Mouse (Mus musculus) cortical plate, adult 2 months (tissue): ENCODE results near the gene Zdhhc14. TPM values are rescaled to one million over a fixed set of nuclear protein-coding genes. Genes with fewer than 3 reads are reported as not detected.
A peak's percentile ranks its signal among the peaks of the same experiment; 100 is the strongest.

Source experiments
- H3K27ac ChIP-seq: fragments of 200-500 bp; 2 replicates; pipeline ENCODE4 v1.5.1; 2012; ENCODE audit warnings: low read length, control low read depth, inconsistent platforms; ENCODE audit not compliant: insufficient read depth
- H3K4me1 ChIP-seq: fragments of 200-500 bp; 2 replicates; pipeline ENCODE4 v1.6.1; 2011; ENCODE audit warnings: low read length; ENCODE audit not compliant: control insufficient read depth, insufficient read depth
- H3K4me3 ChIP-seq: fragments of 200-500 bp; 2 replicates; pipeline ENCODE4 v1.5.1; 2011; ENCODE audit warnings: mild to moderate bottlenecking, low read length, control low read depth; ENCODE audit not compliant: insufficient read depth
- CTCF ChIP-seq: fragments of 200-500 bp; IDR thresholded peaks from 2 replicates; pipeline ENCODE4 v1.5.1; 2011; ENCODE audit warnings: mild to moderate bottlenecking, control low read depth, low read length; ENCODE audit not compliant: insufficient read depth; ENCODE audit errors: extremely low read depth
- POLR2A ChIP-seq: fragments of 200-500 bp; IDR thresholded peaks from 2 replicates; pipeline ENCODE4 v1.6.1; 2011; ENCODE audit warnings: mild to moderate bottlenecking, low read length, control low read depth; ENCODE audit not compliant: insufficient read depth; ENCODE audit errors: extremely low read depth
- polyA plus RNA-seq: library from polyadenylated mRNA; depleted of rRNA; stranded (reverse); fragments of >200 nt; gene quantifications from 2 replicates; pipeline ENCODE4 v1.2.3, GENCODE M21; 2012

Gene Zdhhc14
- polyA plus RNA-seq, 1 experiment: 15.1 TPM

GRCm38 (mm10) chr17:5503981-5504760 lies 11.8 kb downstream of the Zdhhc14 start:
- no peak overlapping the region for H3K4me3 ChIP-seq
- H3K27ac ChIP-seq: no peak overlapping the region
- TF ChIP-seq CTCF: no peak
- TF ChIP-seq POLR2A: no peak
- H3K4me1 ChIP-seq: peaks cover 13% of the 10 kb centered on the region

GRCm38 (mm10) chr17:5504969-5505368 lies 12.6 kb downstream of the Zdhhc14 start:
- peaks cover 13% of the 10 kb centered on the region for H3K4me1 ChIP-seq
- no peak overlapping the region for H3K27ac ChIP-seq
- no peak for TF ChIP-seq POLR2A
- no peak overlapping the region for H3K4me3 ChIP-seq

- peaks cover 15% of the 10 kb centered on the region for H3K4me1 ChIP-seq
- TF ChIP-seq CTCF (no peak), POLR2A (no peak)
- no peak overlapping the region for H3K4me3 ChIP-seq
- no peak overlapping the region for H3K27ac ChIP-seq
Observed at GRCm38 (mm10) chr17:5506553-5506952, 14.2 kb downstream of the Zdhhc14 start.

- peaks cover 15% of the 10 kb centered on the region for H3K4me1 ChIP-seq
- H3K27ac ChIP-seq: no peak overlapping the region; the same call in 1 of the 2 replicates
Observed at GRCm38 (mm10) chr17:5506988-5507387, 14.6 kb downstream of the Zdhhc14 start.

GRCm38 (mm10) chr17:5508030-5508429 lies 15.7 kb downstream of the Zdhhc14 start:
- Histone ChIP-seq H3K4me1 (peaks cover 14% of the 10 kb centered on the region), H3K4me3 (no peak overlapping the region), H3K27ac (no peak overlapping the region; the same call in 1 of the 2 replicates)
- TF ChIP-seq POLR2A (no peak), CTCF (no peak)

More at GRCm38 (mm10) chr17:5506988-5507387, 14.6 kb downstream of the Zdhhc14 start:
- H3K4me3 ChIP-seq: no peak overlapping the region
- TF ChIP-seq CTCF (no peak), POLR2A (no peak)

- TF ChIP-seq CTCF (no peak), POLR2A (no peak)
- H3K27ac ChIP-seq: no peak overlapping the region
- H3K4me1 ChIP-seq: peaks cover 14% of the 10 kb centered on the region
- H3K4me3 ChIP-seq: no peak overlapping the region
Observed at GRCm38 (mm10) chr17:5510564-5510963, 18.2 kb downstream of the Zdhhc14 start.

- H3K4me1 ChIP-seq: peaks cover 11% of the 10 kb centered on the region
- TF ChIP-seq CTCF: no peak
- TF ChIP-seq POLR2A: no peak
- no peak overlapping the region for H3K4me3 ChIP-seq
- no peak overlapping the region for H3K27ac ChIP-seq
Observed at GRCm38 (mm10) chr17:5511724-5512123, 19.4 kb downstream of the Zdhhc14 start.

- H3K4me3 ChIP-seq: no peak overlapping the region
- peak overlapping the region; percentile 60; the same call in 1 of the 2 replicates for H3K27ac ChIP-seq
- H3K4me1 ChIP-seq: peaks cover 12% of the 10 kb centered on the region
- TF ChIP-seq POLR2A (no peak), CTCF (no peak)
Observed at GRCm38 (mm10) chr17:5519466-5519865, 27.1 kb downstream of the Zdhhc14 start.

GRCm38 (mm10) chr17:5519910-5520592 lies 27.7 kb downstream of the Zdhhc14 start:
- no peak for TF ChIP-seq POLR2A
- TF ChIP-seq CTCF: no peak
- H3K27ac ChIP-seq: peak overlapping the region; percentile 60; the same call in 1 of the 2 replicates
- H3K4me3 ChIP-seq: no peak overlapping the region
- peaks cover 12% of the 10 kb centered on the region for H3K4me1 ChIP-seq
